24 mouse cellular contexts compared by ENCODE assay signal in the genomic region with DNA sequence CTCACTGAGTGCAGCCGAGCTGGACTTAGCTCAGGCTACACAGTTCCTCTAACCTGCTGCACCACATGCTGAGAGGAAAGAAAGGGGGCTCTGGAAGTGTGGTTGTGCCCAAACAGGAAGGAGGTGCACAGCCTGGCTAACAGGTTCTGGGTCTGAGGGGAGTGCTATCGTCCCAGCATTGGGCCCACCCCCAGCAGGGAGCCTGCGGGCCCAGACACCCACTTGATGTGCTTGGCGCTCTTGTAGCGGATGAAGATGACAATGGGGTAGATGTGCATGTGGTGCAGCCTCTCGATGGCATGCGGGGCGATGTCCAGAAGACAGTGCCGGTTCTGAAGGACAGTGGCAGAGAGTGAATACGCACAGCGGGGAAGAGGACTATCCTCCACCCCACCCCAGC.
DNase-seq lines count a peak whose midpoint lies in the region; TF ChIP-seq lines count a peak whose summit lies in the region.
"Had no signal": no experiment of that assay in that cellular context is flagged by ENCODE, and none has a peak within 500 bp of the region (broad histone marks: within the 10 kb centered on the region; RNA-seq: fewer than 3 reads in every experiment).

No protein-coding gene starts in this region.

- no peak overlapping the region for H3K27ac ChIP-seq in layer of hippocampus, adult 2 months
- H3K27ac ChIP-seq: embryonic facial prominence, embryonic 13.5 days; embryonic facial prominence, embryonic 15.5 days; forebrain, embryonic 10.5 days; forebrain, embryonic 12.5 days had no signal

- DNase-seq in CD4-positive helper T cell, adult 2 months (ENCODE audit: low read depth, low spot score), result peak; percentile 4
- DNase-seq in ES-CJ7 (ENCODE audit: low read depth, low spot score) (peak; percentile 36), R1 (ENCODE audit: low read depth, low spot score) (peak; percentile 45)
- no peak for DNase-seq in lung, postnatal 36 days
- DNase-seq in layer of hippocampus, adult 2 months (ENCODE audit: low spot score in 2 of 2), result no peak
- no peak for DNase-seq in retina, postnatal 1 day
- DNase-seq in adrenal gland, postnatal 36 days, result no peak
- DNase-seq: adrenal gland, adult 8-10 months; adrenal gland, postnatal 25 days; cerebellum, adult 11 months; cerebellum, adult 18-20 months; cerebellum, adult 8-10 months; cerebellum, adult 9-11 months; cerebellum, postnatal 14 days; cerebellum, postnatal 36 days; embryo, embryonic 11 days had no signal

- H3K4me3 ChIP-seq in E14TG2a.4 (replicated peaks; ENCODE audit: low read length), result peak overlapping the region; percentile 13; the same call in 1 of the 2 replicates
- no peak overlapping the region for H3K4me3 ChIP-seq in layer of hippocampus, adult 2 months
- H3K4me3 ChIP-seq: embryonic facial prominence, embryonic 13.5 days; embryonic facial prominence, embryonic 15.5 days; erythroblast, embryonic 14.5 days; forebrain, embryonic 10.5 days; forebrain, embryonic 12.5 days had no signal

- no peak for TF ChIP-seq CTCF in E14TG2a.4 (conservative IDR thresholded peaks at IDR 0.05; ENCODE audit: low read length)
- no peak for TF ChIP-seq CTCF in layer of hippocampus, adult 2 months (conservative IDR thresholded peaks at IDR 0.05)

- H3K36me3 ChIP-seq in E14TG2a.4 (ENCODE audit: insufficient read depth, low read length), result peaks cover 54% of the 10 kb centered on the region

- peaks cover 97% of the 10 kb centered on the region for H3K4me1 ChIP-seq in E14TG2a.4 (replicated peaks; ENCODE audit: low read depth, low read length)
- H3K4me1 ChIP-seq: embryonic facial prominence, embryonic 13.5 days; embryonic facial prominence, embryonic 15.5 days; forebrain, embryonic 10.5 days; forebrain, embryonic 12.5 days had no signal

- no peaks in the 10 kb centered on the region for H3K27me3 ChIP-seq in E14TG2a.4 (ENCODE audit: insufficient read depth, low read length)
- H3K27me3 ChIP-seq: CH12.LX; embryonic facial prominence, embryonic 13.5 days; embryonic facial prominence, embryonic 15.5 days; forebrain, embryonic 12.5 days; Patski had no signal

- H3K9me3 ChIP-seq in E14TG2a.4 (ENCODE audit: low read length), result no peaks in the 10 kb centered on the region
- H3K9me3 ChIP-seq: embryonic facial prominence, embryonic 13.5 days; embryonic facial prominence, embryonic 15.5 days; forebrain, embryonic 10.5 days; forebrain, embryonic 12.5 days had no signal

Comparison
In these comparisons a context has a peak if more than half of its experiments do, and no peak if none do; other contexts are left out.
1. DNase-seq: peak in CD4-positive helper T cell, adult 2 months (single experiment), ES-CJ7 (single experiment) and R1 (single experiment); none in lung, postnatal 36 days (single experiment), layer of hippocampus, adult 2 months (0 of 2), retina, postnatal 1 day (single experiment) and adrenal gland, postnatal 36 days (0 of 2).